Mouse (Mus musculus) embryonic fibroblast, embryonic 13.5 days (primary cell): ENCODE data around the gene Kbtbd12. TPM values are rescaled to one million over a fixed set of nuclear protein-coding genes. Genes with fewer than 3 reads are reported as not detected.

Experiments used
- H3K27ac ChIP-seq: 2 replicates; pipeline ENCODE4 v1.5.1; 2012; ENCODE audit warnings: low read length, control low read depth, inconsistent platforms; ENCODE audit not compliant: insufficient read depth
- H3K4me1 ChIP-seq: 2 replicates; pipeline ENCODE4 v1.6.1; 2011; ENCODE audit warnings: low read length; ENCODE audit not compliant: control insufficient read depth, insufficient read depth
- H3K4me3 ChIP-seq: 2 replicates; pipeline ENCODE4 v1.5.1; 2011; ENCODE audit warnings: mild to moderate bottlenecking, control low read depth, low read length; ENCODE audit not compliant: insufficient read depth
- CTCF ChIP-seq: IDR thresholded peaks from 2 replicates; pipeline ENCODE4 v1.5.1; 2011; ENCODE audit warnings: mild to moderate bottlenecking, control low read depth, low read length, moderate library complexity, borderline replicate concordance; ENCODE audit not compliant: insufficient read depth
- POLR2A ChIP-seq: IDR thresholded peaks from 2 replicates; pipeline ENCODE4 v1.6.1; 2011; ENCODE audit warnings: low read depth, mild to moderate bottlenecking, control low read depth, low read length, moderate library complexity
- polyA plus RNA-seq: library from polyadenylated mRNA; stranded (reverse); fragments of >200 nt; gene quantifications from 2 replicates; pipeline ENCODE4 v1.2.4, GENCODE M21; 2011; ENCODE audit warnings: low read depth; ENCODE audit not compliant: missing spikeins, insufficient read length

The Kbtbd12 gene
- polyA plus RNA-seq, 1 experiment = not detected

DNA sequence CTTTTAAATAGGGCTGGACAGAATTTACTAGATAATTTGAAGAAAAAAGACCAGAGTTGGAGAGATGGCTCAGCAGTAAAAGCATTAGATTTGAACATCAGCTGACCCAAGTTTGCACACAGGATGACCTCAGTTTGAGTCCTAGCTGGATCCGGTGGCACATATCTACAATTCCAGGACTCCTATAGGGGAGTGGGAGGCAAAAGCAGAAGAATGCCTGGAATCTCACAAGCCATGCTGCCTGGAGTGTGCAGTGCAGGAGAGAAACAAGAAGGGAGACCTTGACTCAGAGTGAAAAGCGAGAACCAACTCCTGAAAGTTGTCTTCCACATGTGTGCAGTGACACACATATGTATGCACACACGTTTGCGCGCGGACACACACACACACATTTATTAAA lies 45.4 kb downstream of the Kbtbd12 start:
- H3K4me3 ChIP-seq = no peak overlapping the region
- TF ChIP-seq POLR2A (no peak), CTCF (no peak)
- peak overlapping the region; percentile 37; the same call in 1 of the 2 replicates for H3K27ac ChIP-seq
- H3K4me1 ChIP-seq = peaks cover 4% of the 10 kb centered on the region; the same call in 1 of the 2 replicates

DNA sequence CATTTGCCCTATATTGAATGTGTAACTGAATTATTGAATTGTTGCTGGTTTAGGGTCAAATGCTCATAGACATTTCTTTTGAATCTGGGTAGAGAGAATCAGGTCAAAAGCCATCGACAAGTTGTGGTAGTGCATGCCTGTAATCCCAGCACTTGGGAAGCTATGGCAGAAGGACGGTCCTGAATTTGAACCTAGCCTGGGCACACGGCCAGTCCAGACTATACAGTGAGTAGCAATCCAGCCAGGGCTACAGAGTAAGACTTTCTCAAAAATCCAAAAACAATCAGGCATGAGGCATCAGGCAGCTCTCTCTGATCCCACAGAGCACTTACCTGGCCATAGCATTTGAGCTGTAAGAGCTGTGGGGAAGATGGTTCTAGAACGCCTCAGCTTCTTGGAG lies 47.5 kb downstream of the Kbtbd12 start:
- no peak overlapping the region for H3K27ac ChIP-seq
- peaks cover 10% of the 10 kb centered on the region; the same call in 1 of the 2 replicates for H3K4me1 ChIP-seq
- no peak overlapping the region for H3K4me3 ChIP-seq
- TF ChIP-seq POLR2A = no peak

DNA sequence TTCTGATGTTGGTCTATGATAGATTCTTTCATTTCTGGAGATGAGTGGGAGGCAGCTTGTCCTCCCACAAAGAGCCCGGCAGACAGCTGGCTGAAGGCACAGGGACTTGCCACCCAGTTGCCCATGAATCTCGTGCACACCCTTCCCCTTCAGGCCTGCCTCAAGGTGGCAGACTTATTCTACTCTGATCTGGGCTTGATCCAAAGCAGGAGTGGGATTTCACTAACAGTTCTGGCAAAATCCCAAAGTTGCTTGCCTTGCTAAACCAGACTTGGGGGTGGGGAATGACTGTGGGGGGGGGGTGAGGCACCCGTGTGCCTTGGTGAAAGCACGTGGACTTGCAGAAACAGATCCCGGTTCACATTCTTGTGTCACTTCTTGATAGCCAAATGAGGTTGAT lies 48.2 kb downstream of the Kbtbd12 start:
- Histone ChIP-seq H3K27ac (no peak overlapping the region), H3K4me1 (peaks cover 10% of the 10 kb centered on the region; the same call in 1 of the 2 replicates), H3K4me3 (no peak overlapping the region)
- peak; percentile 55; the same call in 1 of the 2 replicates for TF ChIP-seq CTCF
- TF ChIP-seq POLR2A = no peak

DNA sequence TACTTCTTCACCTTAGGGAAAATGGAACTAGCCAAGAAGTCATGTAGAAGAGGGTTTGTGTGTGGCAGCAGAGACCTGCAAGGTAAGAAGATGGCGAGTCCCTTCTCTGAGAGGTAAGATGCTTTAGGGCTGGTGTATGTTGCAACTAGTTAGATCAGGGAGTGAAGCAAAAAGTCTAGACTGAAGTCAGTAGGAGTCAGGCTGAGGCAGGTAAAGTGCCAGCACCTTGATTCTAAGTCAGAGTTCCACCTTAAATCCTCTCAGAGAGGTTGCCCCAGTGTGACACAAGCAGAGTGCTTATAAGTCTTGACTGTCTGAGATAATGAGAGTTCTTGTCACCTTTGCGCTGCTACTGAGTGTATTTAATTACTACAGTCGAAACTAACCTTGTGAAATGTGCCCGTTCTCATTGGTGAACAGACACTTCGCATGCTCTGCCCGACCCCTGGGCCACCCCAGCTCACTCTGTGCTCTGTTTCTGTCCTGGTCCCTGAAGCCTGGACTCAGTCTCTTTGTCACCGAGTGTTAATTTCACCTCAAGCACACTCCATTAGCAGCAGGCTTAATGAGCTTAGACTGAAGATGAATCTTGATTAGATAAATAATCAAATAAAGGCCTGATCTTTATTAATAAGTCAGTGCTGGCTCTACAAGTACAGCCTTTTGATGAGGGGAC lies 49.0 kb downstream of the Kbtbd12 start:
- TF ChIP-seq CTCF = no peak
- H3K4me3 ChIP-seq = no peak overlapping the region
- peaks cover 10% of the 10 kb centered on the region; the same call in 1 of the 2 replicates for H3K4me1 ChIP-seq
- H3K27ac ChIP-seq = no peak overlapping the region

DNA sequence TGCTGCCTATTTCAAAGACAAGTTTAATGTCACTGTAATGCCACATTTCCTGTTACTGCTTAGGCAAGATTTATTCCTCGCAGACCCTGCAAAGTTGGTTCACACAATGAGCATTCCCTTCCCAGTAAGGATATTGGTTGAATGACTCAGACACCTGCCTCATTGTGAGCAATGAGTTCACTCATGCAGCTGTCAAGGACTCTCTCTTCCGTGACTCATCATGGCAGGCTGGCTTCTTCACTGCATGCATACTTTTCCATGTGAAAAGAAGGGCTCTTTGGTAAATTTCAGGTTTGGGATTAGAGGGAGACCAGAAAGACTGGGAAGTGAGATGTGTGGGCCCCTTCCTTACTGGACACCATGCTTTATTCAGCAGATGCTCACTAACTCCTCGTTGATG lies 50.7 kb downstream of the Kbtbd12 start:
- peak overlapping the region; percentile 66; the same call in 1 of the 2 replicates for H3K27ac ChIP-seq
- no peak overlapping the region for H3K4me3 ChIP-seq
- H3K4me1 ChIP-seq = peaks cover 6% of the 10 kb centered on the region; the same call in 1 of the 2 replicates
- TF ChIP-seq CTCF = no peak
- no peak for TF ChIP-seq POLR2A

DNA sequence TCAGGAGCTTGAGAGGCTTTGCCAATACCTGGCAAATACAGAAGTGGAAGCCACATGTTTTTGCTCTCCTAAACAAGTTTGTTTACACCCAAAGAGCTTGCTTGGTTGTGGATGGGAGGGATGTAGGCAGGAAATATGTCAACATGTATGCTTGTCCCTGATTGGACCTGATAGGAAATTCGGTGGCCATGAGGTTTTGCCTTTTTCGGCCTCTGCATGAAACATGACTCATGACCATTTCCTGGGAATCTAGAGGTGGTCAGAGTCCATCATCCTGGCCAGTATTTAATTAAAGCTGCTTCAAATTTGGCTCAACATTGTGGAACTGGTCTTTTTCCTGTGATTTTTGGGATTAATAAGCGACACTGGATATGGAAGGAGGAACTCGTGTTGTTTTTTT lies 53.8 kb downstream of the Kbtbd12 start:
- Histone ChIP-seq H3K27ac (no peak overlapping the region), H3K4me3 (no peak overlapping the region), H3K4me1 (peaks cover 6% of the 10 kb centered on the region; the same call in 1 of the 2 replicates)
- TF ChIP-seq POLR2A (no peak), CTCF (no peak)

DNA sequence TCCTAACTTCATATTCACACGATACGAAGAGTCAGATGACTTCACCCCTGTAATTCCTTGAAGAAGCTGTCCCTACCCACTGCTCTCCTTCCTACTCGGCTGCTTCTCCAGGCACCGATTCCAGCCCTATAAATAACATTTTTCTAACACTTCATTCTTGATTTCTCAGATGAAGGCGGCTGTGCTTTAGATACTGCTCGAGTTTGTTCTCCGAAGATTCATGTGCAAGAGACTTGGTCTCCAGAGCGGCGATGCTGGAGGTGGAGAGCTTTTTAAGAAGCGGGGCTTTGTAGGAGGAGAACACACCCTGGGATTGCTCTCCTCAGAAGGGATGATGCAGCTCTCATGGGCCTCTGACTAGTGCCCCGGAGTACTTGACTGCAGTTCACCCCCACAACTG lies 61.3 kb downstream of the Kbtbd12 start:
- TF ChIP-seq CTCF (no peak), POLR2A (no peak)
- Histone ChIP-seq H3K27ac (no peak overlapping the region), H3K4me3 (no peak overlapping the region), H3K4me1 (no peaks in the 10 kb centered on the region)

DNA sequence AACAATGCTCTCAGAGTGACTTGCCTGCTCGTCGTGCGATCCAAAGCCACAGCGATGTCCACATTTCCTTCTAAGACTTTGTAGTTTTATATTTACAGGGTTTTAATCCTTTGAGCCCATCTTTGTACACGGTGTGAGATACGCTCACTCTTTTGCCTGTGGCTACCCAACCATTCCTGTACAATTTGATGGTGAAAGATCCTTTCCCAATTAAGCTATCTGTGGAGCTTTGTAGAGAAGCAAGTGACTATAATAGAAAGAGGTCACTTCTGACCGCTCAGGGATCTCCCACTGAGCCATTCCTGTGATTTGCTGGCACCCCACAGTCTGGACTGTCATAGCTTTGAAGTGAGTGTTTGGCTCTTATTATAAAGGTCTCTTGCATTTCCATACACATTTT lies 71.1 kb downstream of the Kbtbd12 start:
- Histone ChIP-seq H3K27ac (peak overlapping the region; percentile 54; the same call in 1 of the 2 replicates), H3K4me1 (no peaks in the 10 kb centered on the region), H3K4me3 (no peak overlapping the region)
- TF ChIP-seq POLR2A = no peak
- no peak for TF ChIP-seq CTCF

DNA sequence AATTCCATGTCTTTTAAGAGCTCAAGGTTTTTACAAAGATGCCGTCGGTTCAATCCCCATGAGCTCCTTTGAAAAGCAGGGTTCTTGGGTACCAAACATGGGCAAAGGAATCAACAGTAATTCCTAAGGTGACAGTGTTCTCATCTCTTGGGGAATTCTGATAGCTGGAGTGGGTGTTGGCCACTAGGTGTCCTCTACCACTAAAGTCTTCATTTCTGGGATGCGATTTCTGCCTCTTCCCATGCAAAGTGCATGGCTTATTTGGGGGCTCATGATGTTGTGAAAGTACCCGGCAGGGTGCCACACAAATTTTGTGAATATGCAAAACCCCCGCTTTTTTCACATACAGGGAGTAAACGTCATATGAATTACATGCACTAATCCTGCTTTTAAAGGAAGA lies 72.7 kb downstream of the Kbtbd12 start:
- Histone ChIP-seq H3K4me1 (no peaks in the 10 kb centered on the region), H3K27ac (no peak overlapping the region), H3K4me3 (no peak overlapping the region)
- TF ChIP-seq CTCF (no peak), POLR2A (no peak)

DNA sequence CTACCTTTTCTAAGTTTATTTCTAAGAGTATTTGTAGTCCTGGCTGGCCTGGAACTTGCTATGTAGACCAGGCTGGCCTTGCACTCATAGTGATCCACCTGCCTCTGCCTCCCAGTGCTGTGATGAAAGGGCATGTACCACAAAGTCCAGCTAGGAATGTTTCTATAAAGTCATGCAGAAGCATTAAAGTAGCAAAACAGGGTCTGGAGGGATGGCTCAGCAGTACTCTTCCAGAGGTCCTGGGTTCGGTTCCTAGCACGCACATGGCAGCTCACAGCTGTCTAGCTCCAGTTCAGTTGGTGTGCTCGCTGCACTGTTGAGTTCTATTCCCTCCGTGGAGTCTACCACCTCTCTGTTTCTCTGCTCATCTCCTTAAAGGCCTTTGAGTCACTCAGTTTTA lies 77.6 kb downstream of the Kbtbd12 start:
- no peak overlapping the region for H3K4me3 ChIP-seq
- H3K27ac ChIP-seq = no peak overlapping the region
- TF ChIP-seq POLR2A (no peak), CTCF (no peak)
- no peaks in the 10 kb centered on the region for H3K4me1 ChIP-seq
